Mouse (Mus musculus) granulocyte monocyte progenitor cell, adult 5-6 weeks (primary cell): Measurements from ENCODE around the gene Dhrs3. TPM values are rescaled to one million over a fixed set of nuclear protein-coding genes. Genes with fewer than 3 reads are reported as not detected.

Source experiments
- ATAC-seq: replicated peaks from 2 replicates; pipeline ENCODE4 v1.8.0; 2016; ENCODE audit warnings: mild to moderate bottlenecking, moderate TSS enrichment, inconsistent platforms; ENCODE audit not compliant: poor library complexity, severe bottlenecking
- total RNA-seq, 2 experiments: library from RNA; stranded (forward) in 1 of 2; stranded (reverse) in 1 of 2; fragments of 200-712, 200-1000 nt in 1 of 2; fragments of >200 nt in 1 of 2; fragmentation: Nextera tagmentation in 1 of 2; gene quantifications; 2 replicates each; pipeline ENCODE4 v1.2.3; 2014 to 2017

Dhrs3 gene
- total RNA-seq, 2 experiments from 2014 or later: 17.5 to 30.0 TPM

GRCm38 (mm10) chr4:144965255-144965654, 72.6 kb downstream of the Dhrs3 start:
- no peak for ATAC-seq

GRCm38 (mm10) chr4:144968371-144968770, 75.7 kb downstream of the Dhrs3 start:
- no peak for ATAC-seq

- ATAC-seq: peak; percentile 57
Observed at GRCm38 (mm10) chr4:144969030-144969429, 76.4 kb downstream of the Dhrs3 start.

GRCm38 (mm10) chr4:144971048-144971447, 78.4 kb downstream of the Dhrs3 start:
- ATAC-seq: peak; percentile 70

- no peak for ATAC-seq
Observed at GRCm38 (mm10) chr4:144972948-144973720, 80.5 kb downstream of the Dhrs3 start.

- peak; percentile 20 for ATAC-seq
Observed at GRCm38 (mm10) chr4:144974458-144974857, 81.8 kb downstream of the Dhrs3 start.

- no peak for ATAC-seq
Observed at GRCm38 (mm10) chr4:144975505-144975904, 82.9 kb downstream of the Dhrs3 start.

GRCm38 (mm10) chr4:144977057-144977456, 84.4 kb downstream of the Dhrs3 start:
- no peak for ATAC-seq

Other genes starting within 250 kb of the Dhrs3 start
- gene Gm436, start 206.5 kb upstream of the Dhrs3 start, total RNA-seq (2014; fragmentation: Nextera tagmentation): not detected in 2 replicates
- gene Gm436, start 206.5 kb upstream of the Dhrs3 start, total RNA-seq (2017): not detected in 2 replicates
- gene Gm13178, start 171.4 kb upstream of the Dhrs3 start, total RNA-seq (2014; fragmentation: Nextera tagmentation): not detected in 2 replicates
- gene Gm13178, start 171.4 kb upstream of the Dhrs3 start, total RNA-seq (2017): not detected in 2 replicates
- not detected in 2 replicates for gene Gm438, start 106.2 kb upstream of the Dhrs3 start, total RNA-seq (2014; fragmentation: Nextera tagmentation)
- not detected in 2 replicates for gene Gm438, start 106.2 kb upstream of the Dhrs3 start, total RNA-seq (2017)